Mouse (Mus musculus) liver, embryonic 14.5 days (tissue): ENCODE measurements around the gene Inpp5a.

Source experiments
- CTCF ChIP-seq: IDR thresholded peaks from 2 replicates; pipeline ENCODE4 v1.5.1; 2016; ENCODE audit warnings: antibody characterized with exemption, low read depth, control low read depth
- EP300 ChIP-seq: IDR thresholded peaks from 2 replicates; pipeline ENCODE4 v1.6.1; 2016; ENCODE audit warnings: antibody characterized with exemption, low read depth

DNA sequence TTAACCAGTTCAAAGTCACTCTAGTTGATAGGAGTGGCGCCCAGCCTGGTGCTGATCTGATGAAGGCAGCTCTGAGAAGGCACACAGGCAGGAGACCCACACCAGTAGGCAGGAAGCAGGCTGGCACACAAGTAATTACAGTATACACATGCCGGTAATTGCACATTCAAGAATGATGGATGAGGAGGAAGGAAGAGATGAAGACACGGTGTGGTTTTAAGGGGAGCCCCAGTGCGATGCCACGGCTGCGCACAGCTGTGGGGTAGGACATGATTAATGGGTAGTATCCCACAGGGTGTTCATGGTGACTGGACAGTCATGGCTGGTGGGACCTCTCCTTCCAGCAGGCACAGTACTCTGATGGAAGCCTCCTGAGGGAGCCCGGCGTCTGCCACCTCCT lies 177.6 kb downstream of the Inpp5a start:
- TF ChIP-seq CTCF: no peak
- no peak for TF ChIP-seq EP300
